Mouse (Mus musculus) cerebellum, adult 8-10 months (tissue): ENCODE measurements around the gene Hist1h3d.
"Not testable (repeated sequence)": the region's sequence is repeated elsewhere in the genome, so short reads cannot be mapped to it uniquely, and the experiment has no call there.

Source experiments
- DNase-seq: peaks from one replicate; pipeline ENCODE4 v3.0.0; 2022

The Hist1h3d gene

DNA sequence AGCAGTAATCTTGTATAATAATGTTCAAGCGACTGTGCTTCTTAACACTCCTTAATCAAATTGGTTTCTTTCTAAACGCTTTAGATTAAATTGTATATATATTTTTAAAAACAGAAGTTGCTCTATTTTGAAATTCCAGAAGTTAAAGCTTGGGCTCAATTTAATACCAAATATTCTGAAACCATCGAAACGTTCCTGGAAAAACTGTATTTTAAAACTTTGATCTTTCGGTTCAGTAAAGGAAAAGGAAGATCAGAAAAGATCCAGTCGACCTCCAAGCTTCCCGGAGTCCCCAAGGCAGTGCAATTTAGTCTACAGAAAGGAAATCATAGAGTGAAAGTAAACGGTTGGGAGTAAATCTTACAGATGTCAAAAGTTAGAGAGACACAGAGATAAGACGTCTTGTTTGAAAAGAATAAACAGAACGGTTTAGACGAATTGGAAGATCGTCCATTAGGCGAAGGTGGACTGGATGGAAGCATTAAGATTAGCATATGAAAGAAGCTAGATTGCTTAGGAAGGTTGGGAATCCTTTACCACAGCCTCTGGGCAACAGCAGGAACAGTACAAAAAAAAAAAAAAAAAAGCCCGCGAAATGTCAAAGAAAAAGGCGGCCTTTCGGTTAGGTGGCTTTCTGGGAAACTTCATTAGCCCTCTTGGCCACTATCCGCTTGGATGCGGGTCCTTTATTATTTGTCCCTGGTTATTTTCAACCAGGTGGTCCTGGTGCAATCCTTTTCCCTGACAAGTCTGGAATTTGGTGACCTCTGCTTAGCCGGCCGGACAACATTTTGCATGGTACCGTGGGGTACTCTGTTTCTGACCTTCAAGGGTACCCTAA is 10.8 kb downstream of the Hist1h3d start:
- DNase-seq: no peak

DNA sequence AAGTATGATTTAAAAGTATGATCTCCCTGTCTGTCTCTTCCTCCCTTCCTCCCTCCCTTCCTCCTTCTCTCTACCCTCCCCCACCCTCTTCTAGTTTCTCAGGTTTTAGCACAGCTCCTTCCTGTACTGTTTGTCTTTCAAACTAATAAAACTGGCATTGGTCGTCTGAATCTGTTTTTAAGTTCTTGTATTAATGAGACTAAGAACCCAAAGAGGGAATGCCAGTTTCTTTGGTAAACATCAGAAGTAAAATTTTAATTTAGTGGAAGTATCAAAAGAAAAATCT is 11.3 kb downstream of the Hist1h3d start:
- no peak for DNase-seq

DNA sequence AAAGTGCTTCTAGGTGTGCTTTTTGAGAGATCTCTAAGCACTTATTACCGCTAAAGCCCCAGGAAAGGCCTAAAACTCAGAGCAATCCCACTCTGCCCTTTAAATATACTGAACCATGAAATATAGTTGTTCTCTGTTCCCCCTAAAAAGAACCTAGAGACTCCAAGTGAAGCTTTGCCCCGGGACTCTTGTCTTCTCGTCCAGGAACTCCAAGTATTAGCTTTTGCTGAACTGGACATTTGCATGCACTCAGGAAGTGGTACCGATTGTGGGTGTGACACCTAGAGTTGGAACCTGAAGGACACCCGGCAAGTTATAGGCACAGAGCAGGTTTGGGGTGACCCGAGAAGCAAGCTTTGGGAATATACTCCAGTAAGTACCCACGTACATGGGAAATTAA is 15.6 kb downstream of the Hist1h3d start:
- DNase-seq: no peak

DNA sequence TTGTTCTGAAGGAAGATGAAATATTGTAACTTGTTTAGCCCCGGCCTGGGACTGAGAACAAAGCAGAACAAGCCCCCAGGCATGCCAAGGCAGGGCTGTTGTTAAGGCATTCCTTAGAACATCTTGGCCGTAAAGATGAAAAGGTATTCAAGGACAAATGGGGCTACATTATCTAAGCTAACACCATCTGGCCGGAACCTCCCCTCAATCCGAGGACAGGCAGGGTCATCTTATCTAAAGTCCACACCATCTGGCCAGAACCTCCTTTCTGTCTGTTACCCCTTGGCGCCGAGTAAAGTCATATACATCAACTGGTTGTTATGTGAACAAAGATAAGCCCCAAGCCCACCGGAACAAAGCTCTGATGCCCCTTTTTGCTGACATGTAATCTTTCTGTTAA is 16.3 kb downstream of the Hist1h3d start:
- not testable (repeated sequence) for DNase-seq

DNA sequence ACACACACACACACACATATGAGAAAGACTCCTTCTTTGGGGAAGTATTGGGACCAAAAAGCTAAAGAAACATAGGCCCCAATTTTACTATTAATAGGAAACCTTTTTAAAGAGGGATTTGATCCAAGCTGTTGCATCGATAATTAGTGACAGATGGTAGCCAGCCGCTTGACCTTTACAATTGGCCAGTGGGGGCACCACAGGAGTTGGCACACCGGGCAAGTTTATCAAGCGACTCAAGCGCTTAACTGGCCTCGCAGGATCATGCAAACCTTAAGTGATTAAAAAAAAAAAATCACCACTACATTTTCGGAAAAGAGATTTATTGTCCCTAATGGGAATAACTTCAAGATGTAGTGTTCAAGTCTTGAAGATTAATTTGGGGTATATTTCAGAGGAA is 17.1 kb downstream of the Hist1h3d start:
- peak; percentile 61 for DNase-seq

DNA sequence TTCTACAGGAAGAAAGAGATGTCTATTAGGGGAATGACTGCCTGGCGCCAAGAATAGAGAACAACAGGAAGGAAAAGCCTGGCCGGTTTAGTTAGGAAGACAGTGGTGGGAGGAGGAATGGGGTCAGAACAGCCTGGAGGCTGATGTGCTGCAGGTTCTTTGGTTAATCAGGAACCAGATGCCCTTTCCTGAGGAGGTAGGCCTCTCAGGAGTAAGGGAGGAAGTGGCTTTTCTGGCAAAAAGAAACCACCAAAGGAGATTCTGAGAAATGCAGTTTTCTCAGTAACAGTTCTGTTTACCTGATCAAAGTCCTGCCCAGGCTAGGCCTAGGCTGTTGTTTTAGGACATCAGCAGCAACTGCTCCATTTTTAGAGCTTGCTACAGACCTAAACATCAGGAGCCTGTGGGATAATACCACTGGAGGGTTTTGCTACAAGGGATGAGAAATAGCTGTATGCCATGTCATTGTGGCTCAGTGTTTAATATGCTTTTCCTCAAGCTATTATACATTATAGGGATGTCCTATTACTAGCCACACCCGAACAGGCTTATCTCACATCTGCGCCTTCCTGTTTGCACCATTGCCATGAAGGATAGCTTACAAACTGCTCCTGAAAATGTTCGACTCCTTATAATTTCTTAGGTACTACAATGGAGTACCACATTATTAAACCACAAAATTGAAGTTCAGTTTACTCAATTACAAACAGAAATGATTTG is 17.6 kb downstream of the Hist1h3d start:
- no peak for DNase-seq

DNA sequence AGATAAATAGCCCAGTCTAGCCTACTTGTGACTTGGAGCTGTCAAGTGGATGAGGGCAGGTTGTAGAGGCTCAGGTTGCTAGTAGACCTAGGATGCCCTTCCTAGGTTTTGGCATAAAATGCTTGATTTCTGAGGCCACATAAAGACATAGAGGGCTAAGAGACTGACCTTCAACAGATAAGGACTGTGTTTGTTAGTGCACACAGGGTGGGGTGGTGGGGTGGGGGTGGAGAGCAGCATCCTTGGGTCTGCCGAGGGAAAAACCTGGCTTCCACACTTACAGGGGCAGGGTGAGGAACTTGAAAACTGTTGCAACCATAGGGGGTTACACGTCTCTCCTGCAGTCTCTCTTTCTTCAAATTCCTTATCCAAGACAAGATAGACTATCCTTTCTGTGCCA is 19.6 kb downstream of the Hist1h3d start:
- DNase-seq: no peak

DNA sequence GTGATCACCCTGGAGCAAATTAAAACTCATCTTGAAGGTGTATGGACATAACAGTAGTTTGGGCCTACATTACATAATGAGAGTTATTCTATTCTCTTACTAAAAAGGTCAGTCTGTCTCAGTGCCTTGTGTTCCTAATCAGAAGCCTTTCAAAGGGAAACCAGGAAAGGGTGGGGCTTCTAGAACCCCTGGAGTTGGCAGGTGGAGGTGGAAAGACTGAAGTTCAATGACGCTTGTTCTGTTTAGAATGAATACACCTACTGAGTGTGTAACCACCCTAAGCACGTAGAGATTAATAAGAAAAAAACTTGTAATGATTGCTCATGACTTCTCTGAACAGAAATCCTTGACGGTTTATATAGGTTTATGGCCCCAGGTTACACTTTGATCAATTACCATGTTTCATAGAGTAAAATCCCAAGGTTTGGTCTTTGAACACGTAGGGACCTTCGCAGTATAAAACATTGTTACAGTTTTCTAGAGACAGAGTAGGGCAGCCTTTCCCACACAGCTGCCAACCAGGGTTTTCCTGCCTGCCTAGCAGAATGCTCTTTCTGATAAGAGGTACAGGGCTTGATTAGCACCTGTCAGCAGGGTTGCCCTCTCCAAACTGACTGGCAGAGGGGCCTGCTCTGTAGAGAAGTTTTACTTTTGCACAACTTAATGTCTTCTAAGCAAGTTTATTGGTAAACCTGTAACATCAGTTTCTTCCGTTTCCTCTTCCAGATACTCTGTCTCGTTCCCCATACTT is 20.2 kb downstream of the Hist1h3d start:
- no peak for DNase-seq

DNA sequence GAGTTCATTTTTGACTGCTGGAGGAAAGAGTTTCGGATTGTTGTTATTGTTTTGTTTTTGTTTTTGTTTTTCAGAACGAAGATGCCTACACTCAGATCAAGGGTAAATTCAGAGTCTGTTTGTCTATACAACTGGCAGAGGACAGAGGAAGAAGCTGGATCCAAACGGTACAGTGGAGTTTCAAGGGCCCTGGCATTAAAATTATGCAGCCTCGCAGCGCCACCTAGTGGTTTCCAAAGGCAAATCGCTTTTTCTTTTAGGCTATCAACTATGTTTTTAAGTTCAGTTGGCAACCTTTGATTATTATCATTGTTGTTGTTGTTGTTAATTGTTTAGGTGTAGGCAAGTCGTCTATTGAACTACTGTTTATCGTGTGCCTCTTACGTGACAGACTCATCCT is 22.4 kb downstream of the Hist1h3d start:
- peak; percentile 77 for DNase-seq

DNA sequence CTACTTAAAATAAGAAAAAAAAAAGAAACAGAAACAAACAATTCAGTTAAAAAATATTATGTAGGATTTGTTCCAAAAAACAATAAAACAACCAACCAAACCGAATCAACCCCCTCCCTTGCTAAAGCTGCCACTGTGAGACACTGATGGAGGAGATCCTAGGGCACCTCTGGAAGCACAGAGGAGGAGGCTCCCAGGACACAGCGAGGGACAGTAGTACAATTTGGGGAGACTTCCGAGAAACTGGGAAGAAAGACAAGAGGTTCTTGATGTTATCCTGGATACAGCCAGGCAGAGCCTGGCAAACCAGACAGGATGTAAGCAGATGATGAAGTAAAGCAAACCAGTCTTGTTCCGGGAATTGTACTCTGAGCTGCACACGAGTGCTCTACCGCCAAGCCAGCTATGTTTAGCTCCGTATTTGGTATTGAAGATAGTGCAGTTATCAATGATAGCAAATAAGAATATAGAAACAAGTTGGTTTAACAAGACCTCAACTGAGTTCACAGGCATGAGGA is 27.7 kb downstream of the Hist1h3d start:
- no peak for DNase-seq

DNA sequence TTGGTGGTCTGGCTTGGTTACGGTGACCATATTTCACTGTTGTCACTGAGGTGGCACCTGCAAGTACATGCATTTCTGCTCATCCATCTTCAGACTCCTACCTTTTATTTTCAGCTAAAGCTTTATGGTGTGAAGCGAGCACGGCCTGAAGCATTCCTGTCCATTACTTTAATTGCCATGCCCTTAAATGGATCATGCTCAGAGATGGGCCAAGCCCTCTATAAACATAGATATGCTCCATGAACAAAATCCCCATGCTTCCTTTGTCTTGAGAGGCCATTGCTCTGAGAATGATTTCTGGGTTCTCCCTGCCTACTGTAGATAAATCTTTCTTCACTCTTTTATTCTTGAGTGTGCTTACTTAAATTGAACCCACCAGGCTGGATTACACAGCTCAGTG is 28.9 kb downstream of the Hist1h3d start:
- no peak for DNase-seq

DNA sequence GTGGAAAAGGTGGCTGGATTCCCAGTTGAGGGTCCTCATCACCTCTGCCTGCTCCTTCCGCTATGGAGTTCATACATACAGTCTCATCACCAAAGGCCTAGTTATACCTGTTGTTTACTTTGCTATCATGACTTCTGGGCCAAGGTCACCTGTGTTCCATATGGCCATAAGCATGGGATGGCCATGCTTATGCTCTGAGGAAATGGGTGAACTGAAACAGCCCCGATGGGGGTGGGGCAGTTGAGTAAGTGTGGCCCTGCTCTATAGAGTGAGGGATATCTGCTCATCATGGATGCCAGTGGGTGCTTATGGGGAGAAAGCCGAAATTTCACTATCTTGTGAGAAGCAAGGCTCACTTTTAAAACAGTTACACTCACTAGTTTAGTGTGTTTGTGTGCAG is 29.5 kb downstream of the Hist1h3d start:
- DNase-seq: no peak

DNA sequence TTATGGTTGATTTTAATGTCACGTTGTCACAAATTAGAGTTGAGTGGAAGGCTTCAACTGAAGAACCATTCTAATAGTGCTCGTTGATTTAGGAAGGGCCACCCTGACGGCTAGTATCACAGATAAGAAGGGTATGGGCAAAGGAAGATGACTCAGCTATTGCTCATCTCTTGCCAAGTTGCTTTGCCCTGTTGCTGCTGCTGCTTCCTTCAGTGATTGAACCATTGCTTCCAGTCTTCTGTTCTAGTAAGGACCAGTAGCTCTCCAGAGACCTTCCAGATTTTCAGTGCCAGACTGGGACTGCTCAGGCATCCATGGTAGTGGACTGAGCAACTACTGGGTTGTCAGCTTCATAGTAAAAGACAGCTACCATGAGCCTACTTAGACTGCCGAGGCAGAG is 33.6 kb downstream of the Hist1h3d start:
- DNase-seq: no peak

DNA sequence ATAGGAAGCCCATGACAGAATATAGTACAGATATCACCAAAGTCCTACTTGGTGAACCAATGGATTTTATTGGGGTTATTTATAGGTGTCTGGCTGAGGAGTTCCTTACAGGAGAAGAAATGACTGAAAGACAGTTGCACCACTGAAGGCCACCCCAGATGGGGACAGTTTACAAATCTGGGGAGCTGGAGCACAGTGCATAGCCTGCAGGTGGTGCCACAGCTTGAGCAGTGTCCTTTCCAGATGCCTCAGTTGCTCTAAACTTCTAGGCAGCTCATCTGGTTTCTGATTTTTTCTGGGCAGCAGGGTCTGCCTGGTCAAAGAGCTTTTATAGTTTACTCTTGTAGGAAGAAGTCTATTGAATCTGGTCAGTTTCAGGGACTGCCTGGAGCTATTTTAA is 34.3 kb downstream of the Hist1h3d start:
- DNase-seq: no peak

DNA sequence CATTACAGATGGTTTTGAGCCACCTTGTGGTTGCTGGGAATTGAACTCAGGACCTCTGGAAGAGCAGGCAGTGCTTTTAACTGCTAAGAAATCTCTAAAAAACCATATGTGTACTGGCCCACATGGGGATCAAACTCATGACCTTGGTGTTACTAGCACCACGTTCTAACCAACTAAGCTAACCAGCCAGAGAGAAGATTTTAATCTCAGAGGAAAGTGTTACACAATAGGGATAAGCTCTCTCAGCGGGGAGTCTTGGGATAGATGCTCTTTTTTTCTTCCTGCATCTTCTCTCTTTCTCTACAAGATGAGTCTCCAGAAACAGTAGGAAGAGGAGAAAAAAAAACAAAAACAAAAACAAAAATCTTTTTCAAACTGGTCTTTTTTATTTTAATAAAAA is 34.8 kb downstream of the Hist1h3d start:
- no peak for DNase-seq

DNA sequence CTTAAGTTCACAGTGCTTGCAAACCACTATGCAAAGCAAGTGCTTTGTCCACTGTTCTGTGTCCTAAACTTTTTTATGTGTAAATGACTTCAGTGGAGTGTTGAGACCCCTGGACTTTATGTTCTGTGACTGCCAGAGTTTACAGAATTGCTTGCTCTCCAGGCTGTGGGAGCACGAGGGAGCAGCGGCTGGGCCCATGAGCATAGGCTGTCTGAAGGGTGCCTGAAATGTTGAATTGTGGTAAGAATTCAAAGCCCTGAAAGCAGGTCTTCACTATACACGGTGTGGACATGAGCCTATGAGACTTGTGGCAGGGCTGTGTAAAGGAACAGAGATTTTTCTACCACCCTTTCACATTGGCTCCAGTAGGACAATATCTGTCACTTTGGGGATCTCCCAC is 36.1 kb downstream of the Hist1h3d start:
- no peak for DNase-seq

DNA sequence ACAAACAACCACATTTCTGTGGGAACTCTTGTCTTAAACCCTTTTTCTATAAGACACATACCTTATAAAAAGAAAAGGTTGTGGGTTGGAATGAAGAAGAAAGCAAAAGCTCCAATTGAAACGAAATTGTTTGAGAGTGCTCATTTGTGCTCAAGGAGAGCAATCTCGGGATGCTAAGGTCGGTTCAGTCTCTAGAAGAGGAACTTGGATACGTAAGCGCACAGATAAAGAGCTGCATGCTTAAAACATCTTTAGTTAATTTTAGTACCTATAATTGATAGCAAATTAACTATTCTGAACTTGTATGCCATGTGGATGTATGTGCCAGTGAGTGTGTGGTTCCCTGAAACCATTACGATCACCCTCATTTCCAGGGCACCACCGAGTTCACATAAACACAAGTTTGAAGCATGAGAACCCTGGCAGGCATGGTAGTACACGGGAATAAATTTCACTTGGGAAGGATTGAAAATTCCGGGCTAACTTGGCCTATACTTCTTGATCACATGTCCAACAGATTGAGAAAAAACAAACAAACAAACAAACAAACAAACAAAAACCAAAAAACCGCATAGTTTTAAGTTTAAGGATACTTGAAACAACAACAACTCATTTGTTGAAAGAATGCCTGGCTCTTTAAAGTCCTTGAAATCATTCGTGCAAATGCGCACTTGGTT is 44.6 kb downstream of the Hist1h3d start:
- DNase-seq: peak; percentile 12

DNA sequence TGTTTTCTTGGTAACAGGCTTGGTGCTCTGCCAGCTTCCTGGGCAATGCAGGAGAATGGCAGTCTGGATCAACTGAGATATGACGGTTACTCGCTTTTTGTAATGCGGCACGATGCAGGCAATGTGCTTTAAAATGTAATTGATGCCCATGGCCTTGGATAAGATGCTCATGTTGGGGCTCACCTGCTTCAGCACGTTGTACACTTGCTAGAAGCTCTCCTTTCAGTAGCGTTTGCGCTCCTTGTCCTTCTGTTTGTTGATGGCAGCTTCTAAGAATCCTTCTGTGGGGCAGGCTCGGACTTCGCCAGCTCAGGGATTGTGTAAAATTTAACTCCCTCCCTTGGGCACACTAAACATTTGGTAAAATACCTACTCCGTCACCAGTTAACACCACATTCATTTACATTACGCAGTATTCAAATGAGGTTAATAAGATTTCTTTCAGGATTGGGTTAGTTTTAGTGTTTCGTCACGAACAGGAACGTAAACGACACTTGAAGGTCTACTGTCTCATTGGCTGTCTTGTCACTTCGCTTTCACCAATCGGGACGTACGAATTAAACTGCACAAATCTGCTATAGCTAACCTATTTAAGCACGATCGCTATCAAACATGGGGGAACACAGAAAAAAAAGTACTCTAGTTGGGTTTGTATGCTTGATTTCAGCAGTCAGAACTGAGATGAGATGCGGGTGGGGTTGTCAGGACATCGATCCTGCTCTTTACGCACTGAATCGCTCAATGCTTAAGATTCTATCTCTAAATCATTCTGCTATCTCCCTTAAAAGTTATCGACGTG is 45.4 kb downstream of the Hist1h3d start, which contains the start of gene Hist1h2be:
Gene Hist1h2be, minus strand, starts transcription at position 392 of the 799 bp plus-strand sequence.
- peak; percentile 75 for DNase-seq

DNA sequence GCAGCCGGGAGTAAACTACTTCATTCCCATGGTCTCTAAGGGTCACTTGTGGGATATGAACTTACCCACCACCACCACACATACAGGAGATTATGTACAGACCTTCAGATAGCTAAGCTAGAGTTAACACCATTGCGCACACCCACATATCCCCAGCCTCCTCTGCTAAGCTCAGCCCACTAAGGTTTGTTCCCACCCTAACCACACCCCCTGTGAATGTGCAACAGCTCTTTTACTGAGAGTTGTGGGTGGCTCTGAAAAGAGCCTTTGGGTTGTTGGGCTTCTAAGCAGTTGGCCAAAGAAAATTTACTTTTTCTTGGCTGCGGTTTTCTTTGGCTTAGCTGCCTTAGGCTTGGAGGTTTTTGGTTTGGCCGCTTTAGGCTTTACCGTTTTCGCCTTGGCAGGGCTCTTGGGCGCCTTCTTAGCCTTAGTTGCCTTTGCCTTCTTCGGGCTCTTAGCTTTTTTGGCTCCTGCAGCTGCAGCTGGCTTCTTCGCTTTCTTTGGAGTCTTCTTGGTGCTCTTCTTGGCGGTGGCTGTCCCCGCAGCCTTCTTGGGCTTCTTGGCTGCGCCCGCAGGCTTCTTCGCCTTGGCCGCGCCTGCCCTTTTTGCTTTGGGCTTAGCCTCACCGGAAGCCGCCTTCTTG is 46.1 kb downstream of the Hist1h3d start:
- DNase-seq: peak; percentile 50

DNA sequence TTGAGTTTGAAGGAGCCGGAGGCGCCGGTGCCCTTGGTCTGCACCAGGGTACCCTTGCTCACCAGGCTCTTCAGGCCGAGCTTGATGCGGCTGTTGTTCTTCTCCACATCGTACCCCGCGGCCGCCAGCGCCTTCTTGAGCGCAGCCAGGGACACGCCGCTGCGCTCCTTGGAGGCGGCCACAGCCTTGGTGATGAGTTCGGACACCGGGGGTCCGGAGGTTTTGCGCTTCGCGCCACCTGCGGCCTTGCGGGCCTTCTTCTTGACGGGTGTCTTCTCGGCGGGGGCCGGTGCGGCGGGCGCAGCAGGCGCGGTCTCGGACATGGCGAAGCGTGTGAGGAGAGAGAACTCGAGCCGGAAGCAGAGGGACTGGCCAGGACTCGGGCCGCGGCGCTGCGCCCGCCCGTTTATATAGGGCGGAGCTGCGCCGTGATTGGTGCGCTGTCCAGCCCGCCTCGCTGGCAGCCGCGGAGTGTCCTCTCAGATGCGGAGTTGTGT is 46.7 kb downstream of the Hist1h3d start, which contains the start of gene Hist1h1e:
Gene Hist1h1e, minus strand, starts transcription at position 384 of the 497 bp plus-strand sequence.
- peak; percentile 84 for DNase-seq

DNA sequence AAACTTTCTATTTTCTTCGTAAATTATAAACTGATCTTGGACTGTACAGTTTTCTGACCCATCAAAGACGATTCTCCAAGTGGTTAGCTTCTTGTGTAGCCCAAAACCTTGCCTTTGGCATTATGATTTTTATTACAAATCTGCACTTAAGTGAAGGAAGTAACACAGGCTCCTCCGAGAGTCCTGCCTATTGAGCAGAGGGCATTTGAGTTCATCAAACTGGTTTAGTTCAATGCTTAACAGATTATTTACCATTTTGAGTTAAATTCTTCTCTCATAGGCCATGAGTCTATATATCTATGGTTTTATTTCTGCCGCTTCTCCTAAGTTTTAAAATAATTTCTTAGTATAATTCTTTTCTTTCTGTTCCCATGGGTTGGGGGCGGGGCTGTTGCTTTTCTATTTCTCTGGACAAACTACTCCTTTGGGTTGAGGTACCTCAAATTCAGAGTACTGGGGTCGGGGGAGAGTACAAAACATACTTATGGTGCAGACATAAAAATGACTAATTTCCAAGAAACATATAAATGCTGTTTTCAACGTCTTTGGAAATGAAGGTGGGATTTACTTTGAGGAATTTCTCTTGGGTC is 47.4 kb downstream of the Hist1h3d start:
- DNase-seq: peak; percentile 22
